Mouse (Mus musculus) kidney, embryonic 16.5 days (tissue): Measurements from ENCODE around the gene 1500015O10Rik. TPM values are rescaled to one million over a fixed set of nuclear protein-coding genes. Genes with fewer than 3 reads are reported as not detected.

ENCODE experiments used
- ATAC-seq: fragments of 200-750 bp; cut with Nextera tagmentation; 2 replicates; pipeline ENCODE4 v1.8.0; 2017; ENCODE audit warnings: moderate TSS enrichment; ENCODE audit not compliant: low FRiP score, low TSS enrichment
- H3K27ac ChIP-seq: fragments of 300-500 bp; sonication (generic); 2 replicates; pipeline ENCODE4 v1.5.1; 2014; ENCODE audit warnings: low read length
- H3K27me3 ChIP-seq: fragments of 300-500 bp; sonication (generic); 2 replicates; pipeline ENCODE4 v1.6.1; 2014; ENCODE audit warnings: low read length, control low read depth, mixed read lengths; ENCODE audit not compliant: insufficient read depth
- H3K36me3 ChIP-seq: fragments of 300-500 bp; sonication (generic); 2 replicates; pipeline ENCODE4 v1.6.1; 2014; ENCODE audit warnings: low read length, control low read depth, mixed read lengths; ENCODE audit not compliant: insufficient read depth
- H3K4me1 ChIP-seq: fragments of 300-500 bp; sonication (generic); 2 replicates; pipeline ENCODE4 v1.6.1; 2014; ENCODE audit warnings: low read length, control low read depth, mixed read lengths; ENCODE audit not compliant: insufficient read depth
- H3K4me2 ChIP-seq: fragments of 300-500 bp; sonication (generic); replicated peaks from 2 replicates; pipeline ENCODE4 v1.6.1; 2014; ENCODE audit warnings: low read depth, low read length
- H3K4me3 ChIP-seq: fragments of 300-500 bp; sonication (generic); 2 replicates; pipeline ENCODE4 v1.5.1; 2014; ENCODE audit warnings: mild to moderate bottlenecking, low read length
- H3K9ac ChIP-seq: fragments of 300-500 bp; sonication (generic); replicated peaks from 2 replicates; pipeline ENCODE4 v1.6.1; 2014; ENCODE audit warnings: low read length
- H3K9me3 ChIP-seq: fragments of 300-500 bp; sonication (generic); 2 replicates; pipeline ENCODE4 v1.6.1; 2016; ENCODE audit warnings: low read length, control low read depth
- WGBS: fragments of 180-500 bp; shearing (Covaris S2); extraction: QIAGEN DNeasy Blood & Tissue Kit; methylation state at CpG from one replicate; pipeline ENCODE4 v1.1.7; 2014; 5-methylcytosine and 5-hydroxymethylcytosine counted together
- polyA plus RNA-seq: library from polyadenylated mRNA; unstranded; fragments of >200 nt; fragmentation: Nextera tagmentation; extraction: Ambion mirVana; gene quantifications from 2 replicates; pipeline ENCODE4 v1.2.1, GENCODE M21; 2015

1500015O10Rik gene
- polyA plus RNA-seq, 1 experiment from 2014 or later: 10.7 TPM

DNA sequence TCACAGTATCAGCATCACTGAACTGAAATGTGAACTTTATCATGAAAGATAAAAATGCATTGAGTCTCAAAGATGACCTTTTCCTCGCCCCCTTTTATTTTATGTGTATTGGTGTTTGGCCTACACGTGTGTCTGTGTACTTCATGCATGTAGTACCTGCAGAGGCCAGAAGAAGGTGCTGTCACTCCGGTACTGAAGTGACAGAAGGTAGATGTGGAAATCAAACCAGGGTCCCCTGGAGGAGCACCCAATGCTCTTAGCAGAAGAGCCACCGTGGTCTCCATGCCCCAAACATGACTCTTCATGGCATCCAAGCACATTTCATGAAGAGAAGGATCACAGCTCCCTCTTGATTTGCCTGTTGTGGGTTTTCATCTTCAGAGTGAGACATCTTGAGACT lies 1.7 kb downstream of the 1500015O10Rik start:
- ATAC-seq: no peak
- Histone ChIP-seq H3K27me3 (no peaks in the 10 kb centered on the region), H3K9ac (no peak overlapping the region), H3K4me1 (peaks cover 4% of the 10 kb centered on the region), H3K36me3 (no peaks in the 10 kb centered on the region), H3K9me3 (no peaks in the 10 kb centered on the region), H3K4me3 (no peak overlapping the region), H3K4me2 (no peak overlapping the region), H3K27ac (no peak overlapping the region)
- 86% methylated on average over 4 of the region's 4 CpGs for WGBS

GRCm38 (mm10) chr1:43732657-43733056 lies 2.3 kb downstream of the 1500015O10Rik start:
- H3K27me3 ChIP-seq: no peaks in the 10 kb centered on the region
- no peak overlapping the region for H3K9ac ChIP-seq
- ATAC-seq: no peak
- H3K4me3 ChIP-seq: no peak overlapping the region
- no peak overlapping the region for H3K27ac ChIP-seq
- 74% methylated on average over 1 of the region's 1 CpGs for WGBS
- H3K36me3 ChIP-seq: no peaks in the 10 kb centered on the region
- H3K9me3 ChIP-seq: no peaks in the 10 kb centered on the region
- peaks cover 4% of the 10 kb centered on the region for H3K4me1 ChIP-seq
- H3K4me2 ChIP-seq: no peak overlapping the region

DNA sequence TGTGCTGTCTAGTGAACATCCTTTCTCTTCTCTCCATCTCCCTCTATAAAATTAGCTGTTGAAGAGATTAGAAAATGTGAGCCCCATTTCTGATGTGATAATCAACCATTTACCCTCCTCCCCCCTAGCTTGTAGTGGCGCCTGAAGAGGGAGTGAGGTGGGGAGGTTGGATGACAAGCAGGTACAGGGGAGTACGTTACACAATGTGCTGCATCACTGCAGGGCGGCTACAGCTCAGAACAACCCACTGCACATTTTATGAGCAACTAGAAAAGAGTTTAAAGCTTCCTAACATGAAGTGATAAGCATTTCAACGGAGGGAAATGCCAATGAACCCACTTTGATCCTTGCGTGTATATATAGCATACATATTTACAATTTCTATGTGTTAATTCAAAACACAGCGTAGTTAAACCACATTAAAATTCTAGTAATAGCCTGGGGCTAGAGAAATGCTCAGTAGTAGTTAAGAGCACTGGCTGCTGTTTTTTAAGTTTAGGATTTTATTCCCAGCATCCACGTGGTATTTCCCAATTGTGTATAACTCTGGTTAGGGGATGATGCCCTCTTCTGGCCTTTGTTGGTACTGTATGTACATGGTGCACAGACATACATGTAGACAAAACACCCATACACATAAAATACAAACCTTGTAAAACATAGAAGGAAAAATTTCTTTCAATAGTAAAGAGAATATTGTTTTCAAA lies 7.6 kb downstream of the 1500015O10Rik start:
- Histone ChIP-seq H3K9ac (no peak overlapping the region), H3K9me3 (no peaks in the 10 kb centered on the region), H3K27ac (no peak overlapping the region), H3K36me3 (no peaks in the 10 kb centered on the region), H3K4me1 (no peaks in the 10 kb centered on the region), H3K27me3 (no peaks in the 10 kb centered on the region), H3K4me3 (no peak overlapping the region), H3K4me2 (no peak overlapping the region)
- WGBS: 65% methylated on average over 7 of the region's 7 CpGs
- ATAC-seq: no peak; the same call in 1 of the 2 replicates

GRCm38 (mm10) chr1:43738519-43738894 lies 8.1 kb downstream of the 1500015O10Rik start:
- WGBS: 88% methylated on average over 10 of the region's 10 CpGs
- no peak overlapping the region for H3K27ac ChIP-seq
- no peaks in the 10 kb centered on the region for H3K4me1 ChIP-seq
- H3K4me3 ChIP-seq: no peak overlapping the region
- H3K4me2 ChIP-seq: no peak overlapping the region
- no peak overlapping the region for H3K9ac ChIP-seq
- no peaks in the 10 kb centered on the region for H3K27me3 ChIP-seq
- no peaks in the 10 kb centered on the region for H3K9me3 ChIP-seq
- no peaks in the 10 kb centered on the region for H3K36me3 ChIP-seq
- ATAC-seq: no peak

DNA sequence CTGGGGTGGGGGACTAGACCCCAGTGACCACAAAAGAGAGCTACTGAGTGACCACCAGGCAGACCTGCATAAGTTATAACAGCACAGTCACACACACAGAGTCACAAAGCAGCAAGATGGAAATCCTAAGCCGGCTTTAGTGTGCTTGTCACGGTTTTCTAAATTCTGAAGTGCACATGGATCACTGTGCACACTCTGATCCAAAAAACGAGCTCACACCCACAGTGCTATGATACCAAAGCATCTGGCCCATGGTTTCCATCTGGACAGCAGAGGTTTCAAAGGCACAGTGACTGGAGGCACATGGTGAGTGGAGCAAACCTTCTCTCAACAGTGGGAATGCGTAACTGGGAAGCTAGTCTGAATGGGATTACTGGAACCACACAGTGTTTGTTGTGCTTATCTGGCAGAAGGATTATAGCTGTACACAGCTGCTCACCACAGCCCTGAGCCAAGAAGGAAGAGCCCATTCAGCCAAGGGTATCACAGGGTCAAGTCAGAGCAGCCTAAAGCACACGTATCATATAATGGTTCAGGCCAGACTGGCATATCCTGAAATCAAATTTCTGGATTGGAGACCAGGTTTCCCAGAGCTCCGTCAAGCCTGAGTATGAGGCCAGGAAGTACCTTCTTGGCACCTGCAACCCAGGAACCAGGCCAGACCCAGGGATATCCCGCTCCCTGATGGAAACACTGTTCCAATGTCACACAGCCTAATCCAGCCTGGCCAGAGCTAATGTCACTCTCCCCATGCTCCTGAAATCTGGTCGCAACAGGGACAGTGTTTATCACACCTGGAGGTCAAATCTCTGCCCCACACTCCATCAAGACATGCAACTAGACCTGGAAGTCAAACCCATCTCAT lies 24.3 kb downstream of the 1500015O10Rik start:
- Histone ChIP-seq H3K9me3 (no peaks in the 10 kb centered on the region), H3K36me3 (peaks cover 19% of the 10 kb centered on the region), H3K27ac (no peak overlapping the region), H3K9ac (no peak overlapping the region), H3K4me1 (no peaks in the 10 kb centered on the region), H3K4me2 (no peak overlapping the region), H3K4me3 (no peak overlapping the region), H3K27me3 (no peaks in the 10 kb centered on the region)
- no peak for ATAC-seq
- WGBS: 91% methylated on average over 8 of the region's 8 CpGs

DNA sequence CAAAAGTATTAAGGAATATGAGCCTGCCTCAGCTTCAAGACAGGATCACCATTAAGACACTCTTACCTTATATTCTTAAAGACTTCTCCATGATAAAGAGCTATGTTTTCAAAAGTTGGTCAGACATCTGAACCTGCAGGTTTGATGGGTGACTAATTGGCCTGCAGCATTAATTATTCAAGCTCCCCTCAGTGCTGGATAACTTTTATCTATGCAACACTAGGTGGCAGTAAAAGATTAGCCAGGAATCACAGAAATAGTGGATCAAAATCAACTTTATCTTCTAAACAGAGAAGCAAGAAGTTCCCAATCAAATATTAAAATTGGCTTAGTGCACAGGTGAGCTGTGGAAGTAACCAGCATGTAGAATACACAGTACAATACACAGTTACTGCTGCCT lies 29.7 kb downstream of the 1500015O10Rik start:
- no peaks in the 10 kb centered on the region for H3K4me1 ChIP-seq
- H3K9ac ChIP-seq: no peak overlapping the region
- H3K36me3 ChIP-seq: peaks cover 21% of the 10 kb centered on the region; the same call in 1 of the 2 replicates
- H3K4me3 ChIP-seq: no peak overlapping the region
- no peak overlapping the region for H3K27ac ChIP-seq
- no peaks in the 10 kb centered on the region for H3K27me3 ChIP-seq
- H3K9me3 ChIP-seq: no peaks in the 10 kb centered on the region
- H3K4me2 ChIP-seq: no peak overlapping the region
- ATAC-seq: no peak

GRCm38 (mm10) chr1:43764481-43764880 lies 34.1 kb downstream of the 1500015O10Rik start:
- no peaks in the 10 kb centered on the region for H3K9me3 ChIP-seq
- 98% methylated on average over 2 of the region's 2 CpGs for WGBS
- ATAC-seq: no peak

DNA sequence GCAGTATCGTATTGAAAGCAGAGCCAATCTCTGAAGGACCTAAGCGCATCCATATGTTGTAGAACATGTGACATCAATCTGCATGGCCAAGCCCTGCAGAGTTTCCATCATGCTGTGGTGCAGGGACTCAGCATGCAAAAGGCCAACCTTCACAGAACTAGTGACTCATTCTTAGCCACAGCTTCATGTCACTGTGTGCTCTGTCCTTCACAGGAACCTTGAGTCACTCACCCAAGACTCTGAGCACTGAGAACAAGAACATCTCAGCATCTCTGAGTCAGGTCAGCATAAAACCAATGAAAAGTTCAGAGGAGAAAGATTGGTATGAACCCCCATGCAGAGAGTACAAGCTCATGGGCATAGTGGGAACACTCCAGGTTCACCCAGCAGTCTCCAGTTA lies 35.9 kb downstream of the 1500015O10Rik start:
- Histone ChIP-seq H3K9me3 (no peaks in the 10 kb centered on the region), H3K4me2 (no peak overlapping the region), H3K9ac (no peak overlapping the region), H3K27me3 (no peaks in the 10 kb centered on the region), H3K36me3 (peaks cover 22% of the 10 kb centered on the region), H3K4me3 (no peak overlapping the region), H3K4me1 (no peaks in the 10 kb centered on the region), H3K27ac (no peak overlapping the region)
- 97% methylated on average over 2 of the region's 2 CpGs for WGBS
- ATAC-seq: no peak

More at GRCm38 (mm10) chr1:43764481-43764880, 34.1 kb downstream of the 1500015O10Rik start:
- Histone ChIP-seq H3K36me3 (peaks cover 13% of the 10 kb centered on the region; the same call in 1 of the 2 replicates), H3K27ac (no peak overlapping the region), H3K9ac (no peak overlapping the region), H3K27me3 (no peaks in the 10 kb centered on the region), H3K4me3 (no peak overlapping the region), H3K4me2 (no peak overlapping the region), H3K4me1 (no peaks in the 10 kb centered on the region)

- H3K9me3 ChIP-seq: no peaks in the 10 kb centered on the region
- no peak overlapping the region for H3K4me2 ChIP-seq
- WGBS: 71% methylated on average over 4 of the region's 4 CpGs
- no peak overlapping the region for H3K4me3 ChIP-seq
- H3K36me3 ChIP-seq: peaks cover 29% of the 10 kb centered on the region
- no peak overlapping the region for H3K9ac ChIP-seq
- no peak overlapping the region for H3K27ac ChIP-seq
- no peaks in the 10 kb centered on the region for H3K27me3 ChIP-seq
- H3K4me1 ChIP-seq: no peaks in the 10 kb centered on the region
- ATAC-seq: no peak
Measured at GRCm38 (mm10) chr1:43768385-43768990, 38.1 kb downstream of the 1500015O10Rik start.
